Mouse (Mus musculus) olfactory bulb, adult 2 months (tissue): ENCODE measurements around the gene Gm5431.

Experiments used
- CTCF ChIP-seq: fragments of 200-500 bp; IDR thresholded peaks from 2 replicates; pipeline ENCODE4 v1.5.1; 2012; ENCODE audit warnings: low read depth, mild to moderate bottlenecking, low read length, moderate library complexity; ENCODE audit not compliant: insufficient read depth
- POLR2A ChIP-seq: fragments of 200-500 bp; IDR thresholded peaks from 2 replicates; pipeline ENCODE4 v1.6.1; 2012; ENCODE audit warnings: mild to moderate bottlenecking, low read depth, low read length, moderate library complexity; ENCODE audit not compliant: insufficient read depth

- TF ChIP-seq CTCF (no peak), POLR2A (no peak)
Measured at GRCm38 (mm10) chr11:48874465-48874864, 27.5 kb downstream of the Gm5431 start.
